Mouse (Mus musculus) neural tube, embryonic 12.5 days (tissue): ENCODE data around the gene Gm10024. TPM values are rescaled to one million over a fixed set of nuclear protein-coding genes. Genes with fewer than 3 reads are reported as not detected.
"Not testable (repeated sequence)": the region's sequence is repeated elsewhere in the genome, so short reads cannot be mapped to it uniquely, and the experiment has no call there.

Source experiments
- ATAC-seq: fragments of 200-750 bp; cut with Nextera tagmentation; 2 replicates; pipeline ENCODE4 v1.8.0; 2017; ENCODE audit warnings: low read depth, mild to moderate bottlenecking, moderate TSS enrichment, moderate library complexity; ENCODE audit not compliant: low FRiP score
- H3K27ac ChIP-seq: fragments of 300-500 bp; sonication (generic); 2 replicates; pipeline ENCODE4 v1.5.1; 2016
- H3K27me3 ChIP-seq: fragments of 300-500 bp; sonication (generic); replicated peaks from 2 replicates; pipeline ENCODE4 v1.6.1; 2016; ENCODE audit warnings: mild to moderate bottlenecking
- H3K36me3 ChIP-seq: fragments of 300-500 bp; sonication (generic); 2 replicates; pipeline ENCODE4 v1.6.1; 2016; ENCODE audit warnings: mild to moderate bottlenecking
- H3K4me1 ChIP-seq: fragments of 300-500 bp; sonication (generic); 2 replicates; pipeline ENCODE4 v1.6.1; 2016
- H3K4me2 ChIP-seq: fragments of 300-500 bp; sonication (generic); replicated peaks from 2 replicates; pipeline ENCODE4 v1.6.1; 2016; ENCODE audit warnings: mild to moderate bottlenecking
- H3K4me3 ChIP-seq: fragments of 300-500 bp; sonication (generic); 2 replicates; pipeline ENCODE4 v1.5.1; 2016
- H3K9ac ChIP-seq: fragments of 300-500 bp; sonication (generic); 2 replicates; pipeline ENCODE4 v1.6.1; 2016; ENCODE audit warnings: mild to moderate bottlenecking
- H3K9me3 ChIP-seq: fragments of 300-500 bp; sonication (generic); 2 replicates; pipeline ENCODE4 v1.6.1; 2016; ENCODE audit warnings: mild to moderate bottlenecking
- whole genome bisulfite sequencing: fragments of 180-500 bp; shearing (Covaris S2); methylation state at CpG from one replicate; pipeline ENCODE4 v1.1.7; 2016; 5-methylcytosine and 5-hydroxymethylcytosine counted together
- polyA plus RNA-seq: library from polyadenylated mRNA; unstranded; fragments of >200 nt; fragmentation: Nextera tagmentation; extraction: Ambion mirVana; gene quantifications from 2 replicates; pipeline ENCODE4 v1.2.1, GENCODE M21; 2016

The Gm10024 gene
- polyA plus RNA-seq, 1 experiment from 2014 or later, result not detected

GRCm38 (mm10) chr10:77741924-77742688 lies 30.8 kb downstream of the Gm10024 start, which contains the start of gene Gm18596:
Gm18596 (minus strand) TSS chr10:77742638.
- not testable (repeated sequence) for H3K9me3 ChIP-seq, H3K27me3 ChIP-seq, ATAC-seq, H3K27ac ChIP-seq, H3K36me3 ChIP-seq, H3K4me2 ChIP-seq, H3K9ac ChIP-seq, H3K4me3 ChIP-seq, H3K4me1 ChIP-seq
- 59% methylated on average over 5 of the region's 5 CpGs for WGBS

GRCm38 (mm10) chr10:77750686-77751085 lies 39.4 kb downstream of the Gm10024 start:
- H3K27ac ChIP-seq, H3K9me3 ChIP-seq, H3K4me3 ChIP-seq, H3K4me2 ChIP-seq, H3K36me3 ChIP-seq, H3K27me3 ChIP-seq, ATAC-seq, H3K9ac ChIP-seq, H3K4me1 ChIP-seq: not testable (repeated sequence)
- 93% methylated on average over 1 of the region's 1 CpGs for WGBS

- not testable (repeated sequence) for H3K27me3 ChIP-seq, H3K9ac ChIP-seq, H3K4me3 ChIP-seq, H3K4me1 ChIP-seq, H3K36me3 ChIP-seq, H3K27ac ChIP-seq, H3K4me2 ChIP-seq, H3K9me3 ChIP-seq, ATAC-seq
- 77% methylated on average over 1 of the region's 1 CpGs for WGBS
Measured at GRCm38 (mm10) chr10:77751254-77751653, 40.0 kb downstream of the Gm10024 start, which contains the start of gene Gm9736. Gm9736 (minus strand) TSS chr10:77751354.

GRCm38 (mm10) chr10:77752312-77752711 lies 41.1 kb downstream of the Gm10024 start:
- not testable (repeated sequence) for H3K9me3 ChIP-seq, H3K27ac ChIP-seq, ATAC-seq, H3K36me3 ChIP-seq, H3K4me3 ChIP-seq, H3K4me2 ChIP-seq, H3K27me3 ChIP-seq, H3K4me1 ChIP-seq, H3K9ac ChIP-seq
- 70% methylated on average over 3 of the region's 3 CpGs for WGBS

- no peak for ATAC-seq
- Histone ChIP-seq H3K4me1 (peaks cover 7% of the 10 kb centered on the region; the same call in 1 of the 2 replicates), H3K9me3 (no peaks in the 10 kb centered on the region), H3K36me3 (no peaks in the 10 kb centered on the region), H3K27ac (no peak overlapping the region), H3K27me3 (no peaks in the 10 kb centered on the region), H3K4me2 (no peak overlapping the region), H3K9ac (no peak overlapping the region), H3K4me3 (no peak overlapping the region)
Measured at GRCm38 (mm10) chr10:77753448-77753847, 42.2 kb downstream of the Gm10024 start.

- not testable (repeated sequence) for H3K36me3 ChIP-seq, ATAC-seq, H3K9ac ChIP-seq, H3K4me2 ChIP-seq, H3K27me3 ChIP-seq, H3K4me1 ChIP-seq, H3K27ac ChIP-seq, H3K9me3 ChIP-seq, H3K4me3 ChIP-seq
- 40% methylated on average over 1 of the region's 1 CpGs for WGBS
Measured at GRCm38 (mm10) chr10:77759582-77759981, 48.3 kb downstream of the Gm10024 start, which contains the start of gene Gm3233. Gm3233 (minus strand) TSS chr10:77759682.

Other genes starting within 250 kb of the Gm10024 start
- gene Fam207a, start 195.7 kb upstream of the Gm10024 start, polyA plus RNA-seq, result 46.4 and 47.4 TPM in 2 replicates
- 1.3 and 1.4 TPM in 2 replicates for gene Itgb2, start 181.2 kb upstream of the Gm10024 start, polyA plus RNA-seq
- gene Pttg1ip, start 129.7 kb upstream of the Gm10024 start, polyA plus RNA-seq, result 67.8 and 71.1 TPM in 2 replicates
- gene Sumo3, start 105.4 kb upstream of the Gm10024 start, polyA plus RNA-seq, result 288 and 299 TPM in 2 replicates
- 7.6 and 11.0 TPM in 2 replicates for gene Gm49325, start 105.3 kb upstream of the Gm10024 start, polyA plus RNA-seq
- 90.9 and 93.7 TPM in 2 replicates for gene Ube2g2, start 89.2 kb upstream of the Gm10024 start, polyA plus RNA-seq
- gene Tspear, start 24.9 kb upstream of the Gm10024 start, polyA plus RNA-seq, result 0.98 and 1.2 TPM in 2 replicates
- gene Gm19402, start 20.7 kb upstream of the Gm10024 start, polyA plus RNA-seq, result not detected in 2 replicates
- gene Gm9508, start 14.2 kb upstream of the Gm10024 start, polyA plus RNA-seq, result not detected in 2 replicates
- gene Gm10272, start 4.8 kb upstream of the Gm10024 start, polyA plus RNA-seq, result not detected in 2 replicates
- gene Gm10142, start 4.3 kb downstream of the Gm10024 start, polyA plus RNA-seq, result not detected in 2 replicates
- not detected in 2 replicates for gene Krtap12-1, start 9.1 kb downstream of the Gm10024 start, polyA plus RNA-seq
- gene Gm10100, start 15.0 kb downstream of the Gm10024 start, polyA plus RNA-seq, result not detected in 2 replicates
- not detected in 2 replicates for gene Gm18596, start 31.2 kb downstream of the Gm10024 start, polyA plus RNA-seq
- not detected in 2 replicates for gene Gm9736, start 39.9 kb downstream of the Gm10024 start, polyA plus RNA-seq
- not detected in 2 replicates for gene Gm3233, start 48.2 kb downstream of the Gm10024 start, polyA plus RNA-seq
- gene Gm3238, start 59.9 kb downstream of the Gm10024 start, polyA plus RNA-seq, result not detected in 2 replicates
- not detected in 2 replicates for gene Gm7138, start 65.5 kb downstream of the Gm10024 start, polyA plus RNA-seq
- gene Gm3250, start 71.1 kb downstream of the Gm10024 start, polyA plus RNA-seq, result not detected in 2 replicates
- gene Gm7137, start 76.7 kb downstream of the Gm10024 start, polyA plus RNA-seq, result not detected in 2 replicates
- not detected in 2 replicates for gene Gm9639, start 83.6 kb downstream of the Gm10024 start, polyA plus RNA-seq
- gene Gm19668, start 87.7 kb downstream of the Gm10024 start, polyA plus RNA-seq, result not detected in 2 replicates
- gene Gm9507, start 100.4 kb downstream of the Gm10024 start, polyA plus RNA-seq, result not detected in 2 replicates
- gene Gm2696, start 103.2 kb downstream of the Gm10024 start, polyA plus RNA-seq, result not detected in 2 replicates
- not detected in 2 replicates for gene Krtap10-4, start 115.6 kb downstream of the Gm10024 start, polyA plus RNA-seq
- gene Krtap10-10, start 124.5 kb downstream of the Gm10024 start, polyA plus RNA-seq, result not detected in 2 replicates
- not detected in 2 replicates for gene Gm36176, start 135.3 kb downstream of the Gm10024 start, polyA plus RNA-seq
- gene Gm10318, start 141.4 kb downstream of the Gm10024 start, polyA plus RNA-seq, result not detected in 2 replicates
- gene Gm3285, start 150.5 kb downstream of the Gm10024 start, polyA plus RNA-seq, result not detected in 2 replicates
- 8.0 and 8.4 TPM in 2 replicates for gene Lrrc3, start 191.1 kb downstream of the Gm10024 start, polyA plus RNA-seq